Mouse (Mus musculus) CH12.LX (cell line): Measurements from ENCODE around the gene Myocos. TPM values are rescaled to one million over a fixed set of nuclear protein-coding genes. Genes with fewer than 3 reads are reported as not detected.
A peak's percentile ranks its signal among the peaks of the same experiment; 100 is the strongest.
"Not testable (repeated sequence)": the region's sequence is repeated elsewhere in the genome, so short reads cannot be mapped to it uniquely, and the experiment has no call there.

ENCODE experiments used
- DNase-seq: peaks from one replicate; pipeline ENCODE4 v3.0.0-alpha.2; 2013; ENCODE audit errors: extremely low read depth
- H3K27ac ChIP-seq: 2 replicates; pipeline ENCODE4 v1.5.1; 2012; ENCODE audit warnings: low read depth, mild to moderate bottlenecking, control low read depth, moderate library complexity; ENCODE audit not compliant: insufficient read depth
- H3K27me3 ChIP-seq: replicated peaks from 2 replicates; pipeline ENCODE3; 2012; ENCODE audit warnings: inconsistent platforms
- H3K36me3 ChIP-seq, 2 experiments: replicated peaks in 1 of 2; 2 replicates each; pipeline versions ENCODE3 to v1.6.1; 2012; ENCODE audit warnings: inconsistent platforms in 1 of 2, low read length in 1 of 2, mild to moderate bottlenecking in 1 of 2, mixed read lengths in 1 of 2, moderate library complexity in 1 of 2; ENCODE audit not compliant: control insufficient read depth in 1 of 2, insufficient read depth in 1 of 2
- H3K4me1 ChIP-seq, 2 experiments: 2 replicates each; pipeline ENCODE4 v1.6.1; 2012; ENCODE audit warnings: inconsistent platforms in 1 of 2, moderate library complexity in 1 of 2; ENCODE audit not compliant: insufficient read depth in 2 of 2, control insufficient read depth in 1 of 2
- H3K4me2 ChIP-seq: 2 replicates; pipeline ENCODE4 v1.6.1; 2012; ENCODE audit warnings: low read depth, mild to moderate bottlenecking, control low read depth; ENCODE audit not compliant: poor library complexity, insufficient read depth, severe bottlenecking
- H3K4me3 ChIP-seq, 3 experiments: fragments of 150-350 bp in 1 of 3; sonication (generic) in 1 of 3; replicated peaks in 1 of 3; 2 replicates each; pipeline versions ENCODE3 to v1.5.1; 2011 to 2012; ENCODE audit warnings: low read depth in 2 of 3, low read length in 2 of 3, mild to moderate bottlenecking in 2 of 3, moderate library complexity in 2 of 3, control low read depth in 1 of 3, improper control_type of control experiment in 1 of 3, inconsistent platforms in 1 of 3, mixed read lengths in 1 of 3; ENCODE audit not compliant: poor library complexity in 1 of 3
- H3K79me2 ChIP-seq: replicated peaks from 2 replicates; pipeline ENCODE4 v1.6.1; 2012; ENCODE audit warnings: mild to moderate bottlenecking, moderate library complexity; ENCODE audit not compliant: control insufficient read depth, poor library complexity, insufficient read depth, severe bottlenecking; ENCODE audit errors: extremely low read depth
- H3K9ac ChIP-seq: 2 replicates; pipeline ENCODE4 v1.6.1; 2012; ENCODE audit warnings: low read depth, mild to moderate bottlenecking, control low read depth, moderate library complexity; ENCODE audit not compliant: insufficient read depth
- H3K9me3 ChIP-seq: replicated peaks from 2 replicates; pipeline ENCODE3; 2012; ENCODE audit warnings: low read length, inconsistent platforms, mixed read lengths
- MAX ChIP-seq: IDR thresholded peaks from 2 replicates; pipeline ENCODE4 v1.6.1; 2011; ENCODE audit warnings: low read length, improper control_type of control experiment
- ZNF384 ChIP-seq: IDR thresholded peaks from 2 replicates; pipeline ENCODE4 v1.6.1; 2012; ENCODE audit warnings: low read depth, low read length, improper control_type of control experiment, inconsistent platforms
- dilution Hi-C: fragments of 300-500 bp; cut with MboI; formaldehyde crosslinking; loops from 2 replicates; pipeline ENCODE4 v1.14.3; 2020; ENCODE audit warnings: low sequenced_read_pairs; ENCODE audit not compliant: extremely low pct_unique_long_range_greater_than_20kb, extremely low pct_ligation_motif_present
- in situ Hi-C: fragments of 300-500 bp; cut with MboI; formaldehyde crosslinking; loops from 3 replicates; pipeline ENCODE4 v1.14.3; 2019; ENCODE audit warnings: low sequenced_read_pairs, low pct_ligation_motif_present, low pct_unique_long_range_greater_than_20kb, mixed read lengths
- polyA plus RNA-seq: library from polyadenylated mRNA; unstranded; fragments of >175 nt; gene quantifications from 2 replicates; pipeline ENCODE4 v1.2.1, GENCODE M21; 2012; ENCODE audit warnings: low read depth; ENCODE audit not compliant: insufficient read length
- total RNA-seq, 2 experiments: library from RNA; depleted of rRNA; stranded (reverse); fragments of 300-350 nt in 1 of 2; fragments of >200 nt in 1 of 2; gene quantifications; 2 replicates each; pipeline ENCODE4 v1.2.3; 2012 to 2014

Myocos gene
- total and polyA plus RNA-seq, 3 experiments = not detected

DNA sequence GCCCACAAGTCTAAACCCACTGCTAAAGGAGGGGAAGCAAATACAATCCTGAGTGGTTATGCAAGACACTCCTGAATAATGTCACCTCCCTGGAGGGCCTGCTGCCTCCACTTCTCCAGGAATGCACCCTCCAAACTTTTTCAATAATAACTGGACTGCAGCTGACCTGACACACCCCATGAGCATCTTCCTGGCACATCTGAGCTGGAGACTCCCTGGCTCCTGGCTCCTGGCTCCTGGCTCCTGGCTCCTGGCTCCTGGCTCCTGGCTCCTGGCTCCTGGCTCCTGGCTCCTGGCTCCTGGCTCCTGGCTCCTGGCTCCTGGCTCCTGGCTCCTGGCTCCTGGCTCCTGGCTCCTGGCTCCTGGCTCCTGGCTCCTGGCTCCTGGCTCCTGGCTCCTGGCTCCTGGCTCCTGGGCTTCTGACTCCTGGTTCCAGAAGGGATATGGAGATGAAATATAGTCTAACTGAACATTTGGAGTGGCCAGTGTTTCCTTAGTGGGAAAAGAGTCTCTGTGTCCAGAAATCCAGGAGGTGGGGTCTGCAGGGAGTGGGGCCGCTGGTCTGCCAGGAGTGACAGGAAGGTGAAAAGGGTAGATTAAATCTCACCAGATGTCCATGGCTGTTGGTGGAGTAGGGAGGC is 22.6 kb downstream of the Myocos start:
- dilution Hi-C loops, H3K4me2 ChIP-seq, H3K27ac ChIP-seq, DNase-seq, H3K9me3 ChIP-seq, H3K4me1 ChIP-seq, H3K79me2 ChIP-seq, H3K4me3 ChIP-seq, H3K9ac ChIP-seq, in situ Hi-C loops, H3K36me3 ChIP-seq, H3K27me3 ChIP-seq: not testable (repeated sequence)

GRCm38 (mm10) chr1:162628326-162628725 is 29.7 kb downstream of the Myocos start:
- H3K4me1 ChIP-seq, H3K79me2 ChIP-seq, H3K9ac ChIP-seq, H3K27ac ChIP-seq, H3K4me3 ChIP-seq, dilution Hi-C loops, H3K9me3 ChIP-seq, H3K36me3 ChIP-seq, H3K4me2 ChIP-seq, in situ Hi-C loops, DNase-seq, H3K27me3 ChIP-seq: not testable (repeated sequence)

DNA sequence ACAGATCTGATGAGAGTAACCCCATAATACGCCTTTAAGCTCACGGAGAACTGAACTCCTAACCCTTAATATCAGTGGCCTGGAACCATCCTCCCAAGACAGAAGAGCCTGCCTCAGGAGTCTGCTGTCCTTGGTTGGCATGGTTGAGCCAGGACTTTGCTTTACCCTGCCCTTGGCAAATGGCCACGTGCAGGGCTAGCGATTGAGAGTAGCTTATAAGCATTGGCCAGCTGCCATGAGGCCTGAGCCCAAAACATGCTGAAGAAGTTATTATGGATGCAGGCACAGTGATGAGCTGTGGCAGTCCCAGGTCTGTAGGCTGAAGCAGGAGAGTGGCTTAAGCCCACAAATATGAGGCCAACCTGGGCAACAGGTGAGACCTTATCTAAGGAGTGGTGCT is 30.2 kb downstream of the Myocos start:
- H3K9me3 ChIP-seq, H3K36me3 ChIP-seq, dilution Hi-C loops, DNase-seq, H3K79me2 ChIP-seq, H3K4me2 ChIP-seq, H3K27me3 ChIP-seq, H3K4me3 ChIP-seq, H3K27ac ChIP-seq, in situ Hi-C loops, H3K9ac ChIP-seq, H3K4me1 ChIP-seq: not testable (repeated sequence)

GRCm38 (mm10) chr1:162625229-162625628 is 32.8 kb downstream of the Myocos start:
- Histone ChIP-seq H3K27ac (no peak overlapping the region), H3K4me3 (no peak overlapping the region), H3K9ac (no peak overlapping the region), H3K79me2 (no peaks in the 10 kb centered on the region), H3K4me2 (no peak overlapping the region), H3K36me3 (no peaks in the 10 kb centered on the region), H3K27me3 (no peaks in the 10 kb centered on the region), H3K4me1 (peaks cover 0 to 4% of the 10 kb centered on the region in 2 experiments; a peak in 1 of 4 replicates), H3K9me3 (no peaks in the 10 kb centered on the region)
- peak; percentile 13 for DNase-seq
- in situ Hi-C loops (no loop called here), dilution Hi-C loops (no loop called here)
- TF ChIP-seq MAX (no peak), ZNF384 (peak; percentile 66)
